In genomic region chr12:84180701-84181435, GRCm38 (mm10) we compare ENCODE assay signal across 8 mouse cellular contexts. TPM values are rescaled to one million over a fixed set of nuclear protein-coding genes. Genes with fewer than 3 reads are reported as not detected.
A peak's percentile ranks its signal among the peaks of the same experiment; 100 is the strongest.
DNase-seq lines count a peak whose midpoint lies in the region; ATAC-seq and TF ChIP-seq lines count a peak whose summit lies in the region.

No protein-coding gene starts in this region.

- H3K9me3 ChIP-seq in hindbrain, embryonic 12.5 days (replicated peaks), result no peaks in the 10 kb centered on the region
- no peaks in the 10 kb centered on the region for H3K9me3 ChIP-seq in limb, embryonic 12.5 days
- no peaks in the 10 kb centered on the region for H3K9me3 ChIP-seq in midbrain, embryonic 12.5 days

- peaks cover 53% of the 10 kb centered on the region for H3K4me1 ChIP-seq in hindbrain, embryonic 12.5 days
- peaks cover 62% of the 10 kb centered on the region for H3K4me1 ChIP-seq in limb, embryonic 12.5 days (replicated peaks)
- peaks cover 60% of the 10 kb centered on the region for H3K4me1 ChIP-seq in midbrain, embryonic 12.5 days

- H3K9ac ChIP-seq in hindbrain, embryonic 12.5 days, result no peak overlapping the region
- H3K9ac ChIP-seq in limb, embryonic 12.5 days (replicated peaks), result no peak overlapping the region
- H3K9ac ChIP-seq in midbrain, embryonic 12.5 days (replicated peaks), result no peak overlapping the region

- DNase-seq in frontal cortex, postnatal 36 days (ENCODE audit: low spot score in 2 of 2), result no peak
- DNase-seq in brain, embryonic 14.5 days (ENCODE audit: low read depth), result peak; percentile 93
- DNase-seq in gastrocnemius, adult 18-20 months (ENCODE audit: low spot score), result peak; percentile 68
- no peak for DNase-seq in natural killer cell, adult 2 months (ENCODE audit: low spot score in 2 of 2)

- TF ChIP-seq POLR2A in brain, embryonic 14.5 days (IDR thresholded peaks at IDR 0.05; ENCODE audit: borderline replicate concordance, extremely low read depth, insufficient read depth, insufficient read length, poor library complexity, severe bottlenecking), result no peak

- peak overlapping the region; percentile 83 for H3K27ac ChIP-seq in hindbrain, embryonic 12.5 days
- peak overlapping the region; percentile 2; the same call in 1 of the 2 replicates for H3K27ac ChIP-seq in limb, embryonic 12.5 days
- peak overlapping the region; percentile 65 for H3K27ac ChIP-seq in midbrain, embryonic 12.5 days (replicated peaks)

- no peak for TF ChIP-seq CTCF in brain, embryonic 14.5 days (IDR thresholded peaks at IDR 0.05; ENCODE audit: borderline replicate concordance, extremely low read depth, insufficient read depth, insufficient read length)

- no peaks in the 10 kb centered on the region for H3K27me3 ChIP-seq in hindbrain, embryonic 12.5 days
- no peaks in the 10 kb centered on the region for H3K27me3 ChIP-seq in limb, embryonic 12.5 days
- H3K27me3 ChIP-seq in midbrain, embryonic 12.5 days, result no peaks in the 10 kb centered on the region

- no peaks in the 10 kb centered on the region for H3K36me3 ChIP-seq in hindbrain, embryonic 12.5 days
- H3K36me3 ChIP-seq in limb, embryonic 12.5 days, result no peaks in the 10 kb centered on the region
- no peaks in the 10 kb centered on the region for H3K36me3 ChIP-seq in midbrain, embryonic 12.5 days

- no peak overlapping the region for H3K4me3 ChIP-seq in hindbrain, embryonic 12.5 days
- no peak overlapping the region for H3K4me3 ChIP-seq in limb, embryonic 12.5 days (replicated peaks)
- H3K4me3 ChIP-seq in midbrain, embryonic 12.5 days, result no peak overlapping the region

- ATAC-seq in frontal cortex, adult (ENCODE audit: low TSS enrichment), result peak; percentile 24; the same call in 1 of the 2 replicates
- peak; percentile 85 for ATAC-seq in hindbrain, embryonic 12.5 days (ENCODE audit: low FRiP score)
- ATAC-seq in limb, embryonic 12.5 days (ENCODE audit: insufficient number of reproducible peaks, insufficient read depth, low FRiP score, low TSS enrichment, low read depth), result no peak
- ATAC-seq in midbrain, embryonic 12.5 days (ENCODE audit: low FRiP score, low read depth), result peak; percentile 76

- H3K4me2 ChIP-seq in hindbrain, embryonic 12.5 days (replicated peaks), result peak overlapping the region; percentile 13; the same call in 1 of the 2 replicates
- H3K4me2 ChIP-seq in limb, embryonic 12.5 days, result no peak overlapping the region
- peak overlapping the region; percentile 10; the same call in 1 of the 2 replicates for H3K4me2 ChIP-seq in midbrain, embryonic 12.5 days (replicated peaks)

- WGBS in hindbrain, embryonic 12.5 days, result 55% methylated on average over 8 of the region's 8 CpGs
- WGBS in limb, embryonic 12.5 days, result 74% methylated on average over 8 of the region's 8 CpGs
- 79% methylated on average over 8 of the region's 8 CpGs for WGBS in midbrain, embryonic 12.5 days

RNA-seq across cellular contexts. Expression of gene Pnma1, which starts 32.6 kb away (rescaled TPM):
- polyA plus RNA-seq in brain, embryonic 14.5 days (2012; rRNA removed), result 3.2 TPM in 2 replicates
- total RNA-seq in gastrocnemius, adult 18-20 months (2021), result under 1 TPM in 1 of 2 experiments, not detected in 1; 0.11 TPM
- polyA plus RNA-seq in hindbrain, embryonic 12.5 days (2016; fragmentation: Nextera tagmentation; extraction: Ambion mirVana), result 3.8 and 4.2 TPM in 2 replicates
- polyA plus RNA-seq in limb, embryonic 12.5 days (2016; fragmentation: Nextera tagmentation; extraction: Ambion mirVana), result 1.2 and 1.3 TPM in 2 replicates
- polyA plus RNA-seq in midbrain, embryonic 12.5 days (2016; fragmentation: Nextera tagmentation; extraction: Ambion mirVana), result 3.6 and 3.7 TPM in 2 replicates

RNA-seq across cellular contexts. Expression of gene Elmsan1, which starts 37.8 kb away (rescaled TPM):
- 6.8 and 7.9 TPM in 2 replicates for polyA plus RNA-seq in brain, embryonic 14.5 days (2012; rRNA removed)
- total RNA-seq in gastrocnemius, adult 18-20 months (2021), result 10 to 100 TPM in 1 of 2 experiments, 1 to 10 TPM in 1; 6.9 to 10.9 TPM
- polyA plus RNA-seq in hindbrain, embryonic 12.5 days (2016; fragmentation: Nextera tagmentation; extraction: Ambion mirVana), result 7.2 and 8.0 TPM in 2 replicates
- polyA plus RNA-seq in limb, embryonic 12.5 days (2016; fragmentation: Nextera tagmentation; extraction: Ambion mirVana), result 7.0 and 8.6 TPM in 2 replicates
- 6.5 and 6.6 TPM in 2 replicates for polyA plus RNA-seq in midbrain, embryonic 12.5 days (2016; fragmentation: Nextera tagmentation; extraction: Ambion mirVana)

Comparison
In these comparisons a context has a peak if more than half of its experiments do, and no peak if none do; other contexts are left out.
1. DNase-seq: peak in brain, embryonic 14.5 days (single experiment) and gastrocnemius, adult 18-20 months (single experiment); none in frontal cortex, postnatal 36 days (0 of 2) and natural killer cell, adult 2 months (0 of 2).
2. H3K27ac ChIP-seq: peak in every context shown above with its lines; median percentile 83 in hindbrain, embryonic 12.5 days; 65 in midbrain, embryonic 12.5 days; 2 in limb, embryonic 12.5 days.